Mouse (Mus musculus) CD4-positive, CD25-positive, alpha-beta regulatory T cell, adult 2 months (primary cell): ENCODE measurements around the gene Mrpl53.

Experiments
- DNase-seq: peaks from one replicate; pipeline ENCODE4 v3.0.0-alpha.2; 2012; ENCODE audit warnings: low read depth, low spot score

Mrpl53 gene

DNA sequence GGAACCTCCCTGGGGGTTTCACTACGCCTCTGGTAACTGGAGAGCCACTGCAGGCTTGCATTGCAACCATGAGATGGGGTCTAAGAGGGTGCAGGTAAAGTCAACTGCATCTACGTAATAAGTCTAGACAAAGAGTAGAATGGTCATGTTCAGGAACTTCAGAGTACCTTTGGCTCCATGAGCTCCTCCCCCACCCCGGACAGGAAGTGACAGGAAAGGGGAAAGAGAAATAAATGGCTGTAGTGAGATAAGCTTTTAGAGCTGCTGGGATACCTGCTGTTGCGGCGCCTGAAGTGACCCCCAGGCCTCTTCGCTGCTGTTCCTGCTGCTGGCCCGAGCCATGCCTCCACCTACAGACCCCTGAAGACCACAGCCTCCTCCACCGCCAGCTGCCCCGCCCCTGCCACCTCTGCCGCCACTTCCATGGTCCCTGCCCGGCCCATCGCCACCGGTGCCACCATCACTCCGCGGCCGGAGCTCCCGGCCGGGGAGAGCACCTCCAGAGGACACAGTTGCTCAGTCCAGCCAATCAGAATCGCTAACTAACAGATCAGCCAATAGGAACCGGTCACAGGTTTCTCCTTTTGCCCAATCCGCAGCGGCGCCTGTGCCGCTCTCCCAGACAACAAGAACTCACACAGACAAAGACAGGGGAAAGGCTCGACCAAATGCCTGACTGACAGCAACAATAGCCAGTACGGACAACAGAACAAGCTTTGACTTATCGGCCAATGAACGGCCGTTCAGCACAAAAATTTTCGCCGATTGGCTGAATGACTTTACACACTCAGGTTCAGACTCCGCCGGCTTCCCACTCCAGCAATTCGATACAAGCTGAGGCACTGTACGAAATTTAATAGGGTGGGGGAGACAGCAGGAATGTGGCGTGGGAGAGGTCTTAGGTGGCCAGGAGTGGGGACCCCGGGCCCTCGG, 12.4 kb downstream of the Mrpl53 start, which contains the start of gene Wbp1:
TSS of gene Wbp1 (minus strand) at position 630 of the 933 bp plus-strand sequence.
- peak; percentile 97 for DNase-seq

DNA sequence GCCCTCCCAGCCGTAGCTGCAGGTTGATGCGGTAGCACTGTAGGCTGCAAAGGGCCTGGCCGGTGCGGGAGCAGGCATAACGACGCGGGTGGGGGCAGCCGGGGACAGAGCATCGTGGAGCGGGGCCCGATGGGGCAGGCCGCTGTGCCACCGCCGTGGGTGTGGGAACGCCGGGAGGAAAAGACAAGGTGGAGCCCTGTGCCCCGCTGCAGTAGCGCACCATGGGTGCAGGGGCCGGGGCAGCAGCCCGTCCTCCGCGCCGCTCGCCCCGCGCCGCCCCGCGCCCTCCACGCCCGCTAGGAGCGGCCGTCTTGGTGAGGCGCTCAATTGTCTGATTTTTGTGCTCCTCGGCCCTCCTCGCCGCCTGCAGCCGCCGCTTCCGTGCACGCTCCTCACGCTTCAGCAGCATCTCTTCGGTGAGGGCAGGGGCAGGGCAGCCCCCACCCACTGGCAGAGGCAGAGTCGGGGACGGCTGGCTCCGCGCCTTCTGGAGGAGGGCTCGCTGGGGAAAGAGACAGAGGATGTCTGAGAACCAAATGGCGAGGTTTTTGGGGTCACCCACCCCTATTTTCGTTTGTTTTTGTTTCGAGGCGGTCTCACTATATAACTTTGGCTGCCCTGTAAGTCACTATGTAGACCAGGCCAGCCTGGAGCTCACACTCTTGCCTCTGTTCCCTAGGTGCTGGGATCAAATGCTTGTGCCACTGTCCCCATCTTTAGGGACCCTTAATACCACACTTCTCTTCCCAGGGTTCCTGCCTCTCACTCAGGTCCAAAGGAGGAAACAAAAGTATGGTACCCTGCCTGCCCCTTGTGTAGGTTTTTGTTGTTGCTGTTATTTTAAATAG, 13.2 kb downstream of the Mrpl53 start:
- DNase-seq: no peak

DNA sequence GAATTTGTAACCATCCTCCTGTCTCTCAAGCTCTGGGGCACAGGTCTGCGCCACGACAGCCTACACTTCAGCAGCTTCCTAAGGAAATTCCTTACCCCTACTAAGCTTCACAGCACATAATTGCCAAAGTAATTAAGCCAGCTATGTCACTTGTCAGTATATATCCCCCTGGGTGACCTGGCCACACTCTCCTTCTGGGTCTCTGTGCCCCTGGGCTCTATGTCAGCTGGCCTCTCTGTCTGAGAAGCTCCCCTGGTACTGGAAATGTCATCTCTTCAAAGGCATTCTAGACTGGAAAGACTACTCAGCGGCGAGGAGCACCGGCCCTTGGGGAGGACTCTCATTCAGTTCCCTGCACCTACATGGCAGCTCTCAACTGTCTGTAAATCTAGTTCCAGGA, 14.1 kb downstream of the Mrpl53 start:
- DNase-seq: no peak

DNA sequence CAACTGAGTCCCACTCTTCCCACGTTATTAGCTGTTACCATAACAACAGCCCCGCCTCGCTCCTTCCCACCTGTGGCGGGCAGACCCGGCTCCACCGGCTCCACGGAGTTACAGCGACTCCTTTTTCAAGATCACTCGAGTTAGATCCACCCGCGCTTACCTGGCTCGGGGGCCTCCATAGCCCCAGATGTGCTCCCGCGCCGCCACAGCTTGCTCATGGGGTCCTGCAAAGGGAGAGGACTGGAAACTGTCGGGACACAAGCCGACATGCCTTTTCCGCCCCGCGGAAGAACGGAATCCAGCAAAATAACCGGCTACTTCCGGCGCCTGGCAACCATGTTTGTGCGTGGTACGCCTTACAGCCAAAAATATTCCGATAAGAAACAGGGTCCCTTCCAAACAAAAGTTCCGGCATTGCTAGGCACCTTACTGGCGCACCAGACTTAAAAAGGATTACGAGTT, 16.0 kb downstream of the Mrpl53 start:
- peak; percentile 95 for DNase-seq

DNA sequence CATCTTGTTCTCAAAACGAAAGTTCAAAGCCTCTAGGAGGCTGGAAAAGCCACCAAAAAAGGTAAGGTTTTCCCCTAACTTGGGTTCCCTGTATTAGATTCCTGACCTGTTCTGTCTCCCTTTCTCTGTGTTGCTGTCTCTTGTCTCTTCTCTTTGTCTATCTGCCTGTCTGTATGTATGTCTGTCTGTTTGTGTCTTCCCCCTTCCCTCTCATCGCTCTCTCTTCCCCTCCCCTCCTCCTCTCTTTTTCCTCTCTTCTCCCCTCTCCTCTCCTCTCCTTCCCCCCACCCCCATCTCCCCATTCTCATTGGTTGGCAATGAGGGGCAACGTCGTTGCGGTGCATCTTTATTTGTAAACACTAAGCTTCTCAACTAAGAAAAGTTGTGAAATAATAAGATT, 16.5 kb downstream of the Mrpl53 start, which contains the start of gene Ino80b:
TSS of gene Ino80b (minus strand) at position 101 of the 400 bp plus-strand sequence.
- no peak for DNase-seq

DNA sequence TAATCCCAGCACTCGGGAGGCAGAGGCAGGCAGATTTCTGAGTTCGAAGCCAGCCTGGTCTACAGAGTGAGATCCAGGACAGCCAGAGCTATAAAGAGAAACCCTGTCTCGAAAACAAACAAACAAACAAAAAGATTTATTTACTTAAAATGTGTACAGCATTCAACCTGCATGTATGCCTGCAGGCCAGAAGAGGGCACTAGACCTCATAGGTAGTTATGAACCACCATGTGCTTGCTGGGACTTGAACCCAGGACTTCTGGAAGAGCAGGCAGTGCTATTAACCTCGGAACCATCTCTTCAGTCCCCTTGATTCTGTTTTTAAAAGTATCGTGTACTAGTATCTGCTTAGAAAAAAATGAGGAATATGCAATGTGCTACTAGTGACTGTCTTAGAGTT, 18.6 kb downstream of the Mrpl53 start:
- no peak for DNase-seq

DNA sequence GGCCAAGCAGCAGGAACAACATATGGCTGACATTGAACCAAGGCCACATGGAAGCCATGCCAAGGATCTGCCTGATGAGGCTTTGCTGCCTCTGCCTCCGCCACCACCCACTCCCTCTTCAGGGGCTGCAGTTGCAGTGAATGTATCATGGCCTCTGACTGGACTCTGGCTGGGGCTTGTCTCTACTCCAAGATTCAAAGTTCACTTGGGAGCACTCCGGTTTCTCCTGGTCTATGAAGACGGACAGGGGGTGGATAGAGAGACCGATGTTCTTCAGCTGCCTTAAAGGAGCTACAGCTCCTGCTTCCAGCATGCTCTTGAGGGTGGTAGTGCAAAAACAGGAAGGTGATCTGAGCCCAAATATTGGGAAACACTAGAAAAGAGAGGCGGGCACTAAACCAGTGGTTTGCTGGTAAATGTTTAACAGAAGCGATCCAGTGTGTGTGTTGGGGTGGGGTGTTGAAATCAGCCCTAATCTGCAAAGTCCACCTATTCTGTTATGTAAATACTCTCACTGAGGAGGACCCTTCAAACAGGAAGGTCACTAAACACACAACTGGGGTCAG, 22.7 kb downstream of the Mrpl53 start:
- no peak for DNase-seq

DNA sequence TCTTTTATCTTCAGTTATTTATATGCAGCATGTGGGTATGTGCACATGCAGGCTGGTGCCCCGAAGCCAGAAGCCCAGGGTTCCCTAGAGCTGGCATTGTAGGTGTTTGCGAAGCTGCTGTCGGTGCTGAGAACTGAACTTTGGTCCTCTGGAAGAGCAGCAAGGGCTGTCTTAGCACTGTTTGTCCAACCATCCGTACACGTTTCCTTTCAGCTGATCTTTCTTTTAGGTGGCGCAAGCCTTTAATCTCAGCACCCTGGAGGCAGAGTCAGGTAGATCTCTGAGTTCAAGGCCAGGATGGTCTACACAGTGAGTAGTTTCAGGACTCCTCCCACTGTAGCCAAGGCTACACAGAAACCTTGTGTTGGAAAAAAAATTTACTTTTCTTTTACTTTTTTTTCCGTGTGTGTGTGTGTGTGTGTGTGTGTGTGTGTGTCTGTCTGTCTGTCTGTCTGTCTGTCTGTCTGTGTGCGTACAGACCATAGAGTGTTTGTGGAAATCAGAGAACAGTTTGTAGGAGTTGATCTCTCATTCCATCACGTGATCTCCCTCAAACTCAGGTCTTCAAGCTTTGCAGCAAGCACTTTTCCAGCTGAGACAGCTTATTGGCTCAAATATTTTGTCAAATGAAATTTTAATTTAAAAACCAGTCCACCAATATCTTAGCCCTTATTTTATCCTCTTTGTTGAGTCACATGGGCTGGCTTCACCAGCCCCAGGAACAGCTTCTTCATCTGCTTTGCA, 23.5 kb downstream of the Mrpl53 start:
- no peak for DNase-seq

DNA sequence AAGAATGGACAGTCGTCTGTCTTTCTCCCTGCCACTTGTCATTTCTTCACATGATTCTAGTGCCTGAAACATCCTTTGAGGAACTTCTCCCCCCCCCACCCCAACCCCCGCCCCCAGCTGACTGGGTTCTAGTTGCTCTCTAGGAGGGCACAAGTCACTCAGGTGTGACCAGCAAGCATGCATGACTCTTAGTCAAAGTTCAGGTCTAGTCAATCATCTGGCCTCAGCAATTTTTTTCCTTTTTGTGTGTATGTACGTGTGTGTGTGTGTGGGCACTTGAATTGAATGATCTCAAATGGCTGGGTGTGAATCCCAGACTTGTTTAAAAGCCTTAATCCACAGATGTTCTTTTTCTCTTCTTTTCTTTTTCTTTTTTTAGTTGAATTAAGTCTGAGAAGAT, 25.4 kb downstream of the Mrpl53 start:
- no peak for DNase-seq

DNA sequence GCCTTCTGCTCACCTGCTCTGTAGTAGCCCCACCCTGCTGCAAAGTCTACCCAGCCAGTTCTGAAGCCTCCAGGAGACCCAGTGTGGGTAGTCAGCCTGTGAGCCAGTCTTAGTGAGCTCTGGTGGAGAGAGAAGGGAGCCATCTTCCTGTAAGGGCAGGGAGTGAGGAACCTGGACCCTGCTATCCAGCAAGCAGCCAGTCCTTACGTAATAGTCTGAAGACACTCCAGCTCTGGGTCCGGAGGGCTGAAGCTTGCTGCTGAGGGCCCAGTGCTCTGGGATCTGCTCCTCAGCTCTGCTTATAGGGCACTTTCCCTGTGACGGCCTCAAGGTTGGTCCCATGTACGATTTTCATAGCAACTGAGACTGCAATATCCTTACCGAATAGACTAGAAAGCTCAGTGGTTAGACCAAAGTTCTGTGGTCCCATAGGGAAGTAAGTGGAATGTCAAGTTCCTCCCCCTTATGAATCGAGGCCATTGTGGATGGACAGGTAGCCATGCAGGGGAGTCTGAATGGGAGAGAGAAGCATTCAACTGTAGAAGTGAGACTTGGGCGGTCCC, 26.2 kb downstream of the Mrpl53 start, which contains the start of gene Rtkn:
TSS of gene Rtkn (plus strand) at position 513 of the 563 bp plus-strand sequence.
- DNase-seq: no peak

DNA sequence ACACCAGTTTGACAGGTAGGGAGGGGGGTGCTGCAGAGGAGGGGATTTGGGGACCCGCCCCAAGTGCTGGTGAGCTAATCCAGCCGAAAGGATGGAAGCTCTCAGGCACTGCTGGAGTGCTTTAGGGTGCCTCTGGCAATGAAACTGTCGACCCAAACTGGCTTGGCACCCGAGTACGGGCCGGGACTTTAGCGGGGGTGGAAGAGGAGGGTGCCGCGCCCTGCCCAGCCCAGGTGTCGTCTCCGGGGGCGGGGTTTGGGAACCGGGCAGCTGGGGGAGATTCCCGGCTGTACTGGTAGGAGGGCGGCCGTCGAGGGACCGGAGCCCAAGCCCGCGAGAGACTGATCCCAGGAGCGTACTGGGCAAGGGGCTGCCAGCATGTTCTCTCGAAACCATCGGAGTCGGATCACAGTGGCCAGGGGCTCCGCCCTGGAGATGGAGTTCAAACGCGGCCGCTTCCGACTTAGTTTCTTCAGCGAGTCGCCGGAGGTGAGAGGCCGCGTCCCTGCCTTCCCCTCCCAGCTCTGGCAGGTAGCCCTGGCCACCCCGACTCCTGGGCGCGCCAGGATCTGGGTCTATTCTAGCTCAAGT, 26.8 kb downstream of the Mrpl53 start:
- DNase-seq: no peak

DNA sequence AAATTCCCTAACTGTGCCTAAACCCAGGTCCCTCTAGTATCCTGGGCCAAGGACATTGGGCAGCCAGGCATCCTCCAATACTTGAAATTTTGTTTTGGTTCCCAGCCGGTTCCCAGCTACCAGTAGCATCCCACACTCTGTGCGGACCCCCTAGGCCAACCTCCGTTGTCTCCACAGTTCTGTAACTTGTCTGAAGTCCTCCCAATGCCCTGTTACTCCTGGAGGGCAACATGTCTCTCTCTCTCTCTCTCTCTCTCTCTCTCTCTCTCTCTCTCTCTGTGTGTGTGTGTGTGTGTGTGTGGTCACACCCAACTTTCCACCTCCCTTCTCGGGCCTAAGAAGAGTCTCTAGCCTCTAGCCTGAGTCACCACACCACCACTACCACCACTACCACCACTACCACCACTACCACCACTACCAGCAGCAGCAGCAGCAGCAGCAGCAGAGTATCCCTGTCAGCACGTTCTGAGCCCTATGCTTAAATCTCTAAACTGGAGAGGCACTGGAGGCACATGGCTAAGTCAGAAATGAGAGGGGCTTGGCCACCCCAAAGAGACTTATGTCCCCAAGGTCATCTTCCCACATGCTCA, 27.5 kb downstream of the Mrpl53 start:
- no peak for DNase-seq

DNA sequence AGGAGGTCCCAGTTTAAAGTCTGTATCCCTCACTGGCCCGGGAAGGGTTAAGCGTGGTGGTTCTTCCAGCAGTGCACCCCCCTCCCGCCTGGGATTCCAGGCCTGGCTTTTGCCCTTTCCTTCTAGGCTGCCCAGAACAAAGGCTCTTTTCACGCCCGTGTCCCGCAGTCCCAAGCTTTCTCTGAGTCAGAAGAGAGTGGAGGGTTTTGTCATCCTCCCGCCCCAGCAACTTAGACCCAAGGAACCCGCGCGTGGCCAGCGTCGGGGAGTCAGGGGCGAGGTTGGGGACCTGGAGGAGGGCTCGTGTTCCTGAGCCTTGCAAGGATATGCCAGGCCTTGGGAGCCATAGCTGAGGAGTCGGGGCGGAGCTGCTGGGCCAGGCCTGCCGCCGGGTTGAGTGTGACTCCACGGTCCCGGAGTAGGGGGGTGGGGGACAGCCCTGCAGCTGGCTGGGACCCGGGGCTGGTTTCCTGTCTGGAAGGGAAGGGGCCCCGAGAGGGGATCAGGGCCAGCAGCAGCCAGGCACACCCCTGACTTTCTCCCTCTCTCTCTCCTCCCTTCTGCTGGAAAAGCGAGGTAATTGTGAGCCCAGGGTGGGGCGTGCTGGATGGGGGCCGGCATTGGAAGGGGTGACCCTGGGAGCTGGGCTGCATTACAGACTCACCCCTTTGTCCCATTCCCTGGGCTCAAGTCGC, 28.2 kb downstream of the Mrpl53 start:
- peak; percentile 39 for DNase-seq

DNA sequence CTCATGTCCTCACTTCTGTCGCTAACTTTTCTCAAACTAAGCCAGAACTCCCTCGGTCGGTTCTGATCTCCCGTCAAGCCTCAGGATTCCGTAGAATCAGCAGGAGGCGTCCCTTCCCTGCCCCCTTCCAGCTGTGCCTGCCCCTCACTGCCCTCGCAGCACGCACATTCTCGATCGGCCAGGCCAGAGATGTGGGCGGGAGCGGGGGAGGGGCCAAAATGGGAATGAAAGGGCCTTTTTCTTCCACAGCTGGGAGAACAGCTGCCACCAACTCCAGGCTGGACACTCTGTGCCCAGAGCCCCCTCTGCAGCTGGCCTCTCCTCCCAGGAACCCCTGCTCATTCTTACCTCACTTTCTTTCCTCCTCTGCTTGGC, 28.7 kb downstream of the Mrpl53 start:
- DNase-seq: no peak

DNA sequence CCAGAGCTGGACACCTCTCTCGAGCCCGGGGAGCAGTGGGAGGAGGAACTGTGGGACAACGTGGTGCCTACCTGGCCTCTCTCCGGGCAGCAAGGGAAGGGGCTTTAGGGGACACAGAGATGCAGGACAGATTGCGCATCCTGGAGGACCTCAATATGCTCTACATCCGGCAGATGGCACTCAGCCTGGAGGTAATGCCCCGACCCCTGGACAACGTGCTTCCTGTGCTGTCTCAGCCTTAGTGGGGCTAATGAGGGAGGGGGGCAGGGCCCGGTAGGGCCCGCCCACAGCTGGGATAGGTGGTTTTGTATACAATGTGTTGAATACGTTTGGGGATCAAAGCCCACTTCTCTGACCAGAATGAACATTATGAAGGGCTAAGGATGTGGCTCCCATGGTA, 29.2 kb downstream of the Mrpl53 start:
- peak; percentile 47 for DNase-seq

DNA sequence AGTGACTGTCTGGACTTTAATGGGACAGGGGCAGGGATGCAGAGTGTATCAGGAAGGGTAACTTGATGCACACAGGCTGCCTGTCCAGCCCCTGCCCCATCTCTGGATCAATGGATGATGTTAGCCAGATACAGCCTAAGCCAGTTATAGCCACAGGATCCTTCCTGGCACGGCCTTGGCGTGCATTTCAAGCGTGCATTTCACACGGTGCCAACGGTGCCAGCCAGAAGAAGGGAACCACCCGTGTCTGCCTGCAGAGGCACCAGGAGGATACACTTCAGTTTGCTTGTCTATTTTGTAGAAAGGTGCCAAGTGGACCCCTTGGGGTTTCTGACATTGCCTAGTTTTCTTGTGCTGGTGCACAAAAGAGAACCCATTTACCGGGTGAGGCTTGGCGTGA, 31.2 kb downstream of the Mrpl53 start:
- DNase-seq: no peak

DNA sequence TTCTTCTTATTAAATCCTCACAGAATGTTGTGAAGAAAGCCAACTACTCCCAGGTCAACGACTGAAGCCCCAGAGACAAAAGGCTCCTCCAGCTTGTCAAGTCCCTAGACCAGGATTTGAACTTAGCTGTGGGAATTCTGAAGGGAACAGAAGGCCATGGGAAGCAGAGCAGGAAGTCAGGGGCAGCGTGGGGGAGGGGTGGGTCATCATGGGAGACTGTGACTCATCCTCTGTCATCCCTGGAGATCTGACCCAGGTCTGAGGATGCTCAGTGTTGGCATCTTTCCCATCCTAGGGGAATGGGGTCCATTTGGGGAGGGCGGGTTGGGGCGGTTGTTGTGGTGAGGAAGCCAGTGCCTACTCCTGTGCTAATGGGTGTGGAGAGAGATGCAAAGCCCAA, 32.8 kb downstream of the Mrpl53 start:
- no peak for DNase-seq

DNA sequence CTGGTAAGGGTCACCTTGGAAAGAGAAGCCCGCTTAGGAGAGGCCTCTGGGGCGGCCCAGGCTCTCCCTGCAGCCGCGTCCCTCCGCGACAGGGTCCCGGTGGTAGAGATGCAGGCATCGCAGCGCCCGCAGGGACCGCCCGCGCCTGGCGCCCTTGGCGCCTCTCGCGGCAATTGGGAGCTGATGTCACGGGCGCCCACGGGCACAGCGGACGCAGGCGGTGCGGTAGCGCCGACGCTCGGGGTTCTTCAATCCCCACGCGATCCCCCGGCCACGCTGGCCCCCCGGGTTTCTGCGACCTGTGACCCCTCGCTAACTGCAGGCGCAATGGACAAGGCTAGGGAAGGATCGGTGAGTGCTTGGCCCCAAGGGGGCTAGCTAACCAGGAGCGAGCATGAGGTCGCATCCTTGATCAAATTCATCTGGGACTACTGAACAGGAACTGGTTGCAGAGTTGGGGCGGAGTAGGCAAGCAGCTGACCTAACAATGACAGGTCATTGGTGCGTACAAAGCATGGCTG, 33.4 kb downstream of the Mrpl53 start:
- no peak for DNase-seq

DNA sequence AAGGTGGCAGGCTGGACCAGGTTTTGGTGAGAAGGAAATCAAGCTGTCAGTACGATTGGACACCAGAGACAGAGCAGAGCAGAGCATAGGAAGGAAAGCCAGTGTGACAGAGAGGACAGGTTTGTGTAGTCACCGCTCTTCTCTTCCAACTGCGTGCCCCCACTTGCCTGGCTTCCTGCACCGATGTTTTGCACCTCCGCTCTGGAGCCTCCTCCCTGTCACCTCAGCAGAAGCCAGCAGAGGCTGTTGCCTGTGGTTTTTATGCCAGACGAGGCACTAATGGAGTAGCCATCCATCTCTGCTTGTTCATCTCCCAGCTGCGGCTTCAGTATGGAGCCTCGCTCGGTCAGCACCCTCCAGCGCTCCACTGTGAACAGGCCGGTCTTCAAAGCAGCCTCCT, 34.0 kb downstream of the Mrpl53 start:
- no peak for DNase-seq
